Mouse (Mus musculus): ENCODE measurements around the gene Lrrc40.

Gene Lrrc40

DNA sequence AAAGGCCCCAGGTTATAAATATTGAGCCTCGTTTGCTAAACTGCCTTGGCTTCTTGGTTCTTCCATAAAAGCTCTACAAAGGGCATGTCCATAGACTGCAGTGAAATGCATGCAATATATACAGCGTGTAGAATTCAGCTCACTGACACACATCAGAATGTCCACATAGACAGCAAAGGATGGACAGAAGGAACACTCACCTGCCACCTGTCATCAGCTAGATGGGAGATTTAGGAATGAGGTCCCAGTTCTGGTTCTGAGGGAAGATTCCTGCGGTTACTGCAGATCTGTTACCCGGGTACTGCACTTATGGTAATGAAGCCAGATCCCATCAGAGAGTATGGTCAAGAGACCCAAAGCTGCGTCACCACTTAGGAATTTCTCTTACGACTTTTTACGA is 31.5 kb downstream of the Lrrc40 start:
- no peak for TF ChIP-seq GATA4 (IDR thresholded peaks at IDR 0.05; ENCODE audit: insufficient replicate concordance, low read length)

DNA sequence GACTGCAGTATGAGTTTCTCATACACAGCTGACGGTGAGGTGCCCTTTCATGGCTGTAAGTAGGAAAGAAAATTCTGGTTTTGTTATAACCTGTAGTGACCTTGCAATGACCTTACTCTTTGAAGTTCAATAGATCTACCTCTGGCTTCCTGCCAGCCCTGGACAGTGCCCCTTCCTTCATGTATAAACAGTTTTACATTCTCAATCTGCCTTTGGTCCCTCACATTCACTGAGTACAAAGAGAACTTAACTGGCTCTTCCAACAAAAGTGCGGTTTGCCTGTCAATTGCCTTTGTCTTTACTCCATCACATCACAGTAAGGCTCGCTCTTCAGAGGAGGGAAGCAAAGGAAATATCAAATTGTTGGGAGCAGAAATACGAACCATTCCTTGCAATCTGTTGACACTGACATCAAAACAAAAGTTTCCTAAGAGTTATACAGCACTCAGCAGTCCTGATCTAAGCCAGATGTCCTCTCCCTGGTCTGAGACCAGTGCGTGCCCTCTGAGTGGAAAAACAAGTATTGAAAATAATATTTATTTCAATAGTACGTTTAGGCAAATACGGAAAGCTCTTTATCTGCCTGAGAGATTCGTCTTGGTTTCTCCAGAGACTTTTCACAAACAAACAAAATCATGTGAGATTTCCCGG is 32.3 kb downstream of the Lrrc40 start:
- TF ChIP-seq GATA4 (IDR thresholded peaks at IDR 0.05; ENCODE audit: insufficient replicate concordance, low read length) = no peak

DNA sequence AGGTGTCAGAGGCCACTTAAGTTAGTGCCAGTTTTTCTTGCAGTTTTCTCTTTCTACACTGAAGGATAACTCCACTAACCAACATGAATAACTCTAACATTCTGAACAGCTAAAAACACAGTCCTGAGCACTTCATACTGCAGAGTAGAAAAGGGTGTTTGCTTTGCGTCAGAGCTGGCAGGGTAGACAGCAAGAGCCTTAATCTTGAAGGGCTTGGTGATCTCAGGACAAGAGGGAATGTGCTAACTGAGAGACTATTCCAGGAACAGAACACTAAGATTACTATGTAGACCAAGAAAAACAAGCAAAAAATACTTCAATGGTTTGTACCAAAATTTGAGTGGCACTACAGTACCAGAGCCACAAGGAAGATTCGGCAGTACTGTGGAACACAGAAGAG is 38.5 kb downstream of the Lrrc40 start:
- no peak for TF ChIP-seq GATA4 (IDR thresholded peaks at IDR 0.05; ENCODE audit: insufficient replicate concordance, low read length)

DNA sequence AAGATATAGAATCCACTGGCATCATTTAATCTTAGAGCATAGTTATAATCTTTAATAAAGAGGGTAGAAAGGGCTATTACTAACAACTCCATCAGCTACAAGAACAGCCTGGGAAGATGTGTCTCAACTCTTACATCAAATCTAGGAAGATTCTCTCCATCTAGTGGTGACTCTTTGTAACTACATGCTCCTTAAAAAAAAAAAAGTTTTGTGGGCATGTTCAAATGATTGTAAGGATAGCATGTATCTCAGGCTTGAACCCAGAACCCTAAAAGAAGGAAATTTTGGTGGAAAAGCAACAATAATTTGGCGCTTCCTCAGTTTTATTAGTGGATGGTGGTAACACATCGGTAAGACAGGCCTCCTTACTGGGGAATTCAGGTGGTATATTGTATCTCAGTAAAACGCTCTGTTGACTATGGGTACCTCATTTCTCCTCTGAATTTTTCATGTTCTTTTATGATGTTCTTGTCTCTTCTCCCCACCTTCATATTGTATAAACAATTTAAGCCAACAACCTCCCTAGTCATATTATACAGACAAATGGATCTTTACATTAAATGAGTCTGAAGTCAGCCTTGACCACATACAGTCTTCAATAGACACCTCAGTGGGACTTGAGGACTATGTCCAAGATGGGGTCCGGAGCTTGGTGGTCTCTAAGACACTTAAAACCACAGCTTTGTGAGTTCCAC is 40.4 kb downstream of the Lrrc40 start:
- no peak for TF ChIP-seq GATA4 (IDR thresholded peaks at IDR 0.05; ENCODE audit: insufficient replicate concordance, low read length)

DNA sequence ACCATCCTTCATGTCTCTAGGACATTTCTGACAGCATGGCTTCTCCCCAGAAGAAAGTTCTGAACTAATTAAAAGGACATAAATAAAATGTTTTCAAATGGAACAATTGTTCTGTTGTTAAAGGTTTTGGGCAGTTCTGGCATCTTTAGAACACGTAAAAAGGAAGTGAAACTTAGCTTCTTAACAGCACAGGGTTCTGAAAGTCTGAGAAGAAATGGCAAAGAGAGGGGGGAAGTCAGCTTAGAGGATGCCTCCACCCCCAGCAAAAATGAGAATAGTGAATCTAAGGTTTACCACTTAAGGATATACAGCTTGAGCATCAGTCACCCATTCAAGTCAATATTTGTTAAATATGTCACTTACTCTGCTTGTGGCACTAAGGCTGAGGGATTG is 40.9 kb downstream of the Lrrc40 start:
- TF ChIP-seq GATA4 (IDR thresholded peaks at IDR 0.05; ENCODE audit: insufficient replicate concordance, low read length) = no peak

DNA sequence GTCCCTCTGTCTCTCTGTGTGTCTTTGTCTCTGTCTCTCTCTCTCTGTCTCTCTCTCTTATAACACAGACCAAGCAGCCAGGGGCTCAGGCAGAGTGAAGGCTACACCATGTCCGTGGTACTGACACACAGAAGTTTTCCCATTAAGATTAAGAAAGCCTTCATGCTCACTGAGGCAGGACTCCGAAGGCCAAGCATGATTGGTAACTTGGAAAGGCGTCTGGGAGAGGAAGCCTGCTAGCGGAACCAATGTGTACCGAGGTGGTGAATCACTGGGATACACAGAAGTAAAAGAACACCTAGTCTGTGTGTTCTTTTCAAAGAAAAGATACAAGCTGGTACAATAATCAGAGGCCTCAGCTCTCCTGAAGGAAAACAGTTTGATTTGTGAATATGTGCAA is 41.4 kb downstream of the Lrrc40 start:
- TF ChIP-seq GATA4 (IDR thresholded peaks at IDR 0.05; ENCODE audit: insufficient replicate concordance, low read length) = no peak

DNA sequence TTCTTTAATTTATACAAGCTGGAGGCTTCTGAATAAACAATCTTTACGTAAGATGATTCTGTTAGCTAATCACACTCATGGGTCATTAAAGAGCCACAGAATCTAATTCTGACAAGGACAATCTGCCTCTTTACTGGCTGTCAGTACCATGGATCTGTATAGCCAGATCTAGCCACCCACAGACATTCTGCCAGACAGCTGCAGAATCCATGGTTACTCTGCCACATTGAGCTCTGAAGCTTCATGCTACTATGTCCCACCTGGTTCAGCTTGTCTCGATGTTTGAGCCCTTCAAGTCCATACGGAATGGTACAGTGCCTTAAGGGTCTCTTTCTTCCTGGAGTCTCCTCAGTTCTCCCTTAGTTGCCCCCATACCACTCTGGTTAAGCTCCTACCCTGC is 55.1 kb downstream of the Lrrc40 start:
- no peak for TF ChIP-seq GATA4 (IDR thresholded peaks at IDR 0.05; ENCODE audit: insufficient replicate concordance, low read length)

DNA sequence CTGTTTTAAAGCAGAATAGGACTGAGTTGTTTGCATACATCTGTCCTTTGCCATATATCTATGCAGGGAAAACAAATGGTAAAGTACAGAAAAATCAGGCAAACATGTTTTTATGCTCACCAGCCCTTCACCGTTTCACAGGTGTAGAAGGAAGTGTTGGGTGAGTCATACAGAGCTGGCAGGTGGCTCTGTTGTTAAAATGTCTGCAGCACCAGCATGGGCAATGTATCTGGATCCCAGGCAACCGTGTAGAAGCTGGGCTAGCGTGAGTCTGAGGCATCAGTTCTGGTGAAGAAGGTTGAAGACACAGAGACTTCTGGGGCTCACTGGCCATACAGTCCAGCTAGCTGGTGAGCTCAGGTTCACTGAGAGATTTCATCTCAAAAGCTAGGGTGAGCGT is 57.5 kb downstream of the Lrrc40 start:
- no peak for TF ChIP-seq GATA4 (IDR thresholded peaks at IDR 0.05; ENCODE audit: insufficient replicate concordance, low read length)

DNA sequence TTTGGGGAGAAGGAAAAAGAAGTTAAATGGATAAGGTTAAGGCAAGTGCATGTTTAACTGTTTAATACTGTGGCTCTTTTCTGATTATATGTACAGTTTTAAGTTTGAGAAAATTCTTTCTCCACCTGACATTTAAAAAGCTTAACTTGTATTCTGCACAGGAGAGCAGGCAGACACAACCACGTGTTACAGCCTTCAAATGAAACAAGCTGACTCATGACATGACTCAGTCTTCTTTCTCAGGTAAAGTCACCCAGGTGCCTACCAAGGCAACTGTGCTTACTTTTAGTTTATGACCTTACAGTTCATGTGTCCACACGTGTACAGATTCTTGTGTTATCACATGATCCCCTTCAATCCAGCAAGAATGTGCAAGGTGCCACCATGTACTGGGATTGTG is 67.0 kb downstream of the Lrrc40 start:
- TF ChIP-seq GATA4 (IDR thresholded peaks at IDR 0.05; ENCODE audit: insufficient replicate concordance, low read length) = no peak

DNA sequence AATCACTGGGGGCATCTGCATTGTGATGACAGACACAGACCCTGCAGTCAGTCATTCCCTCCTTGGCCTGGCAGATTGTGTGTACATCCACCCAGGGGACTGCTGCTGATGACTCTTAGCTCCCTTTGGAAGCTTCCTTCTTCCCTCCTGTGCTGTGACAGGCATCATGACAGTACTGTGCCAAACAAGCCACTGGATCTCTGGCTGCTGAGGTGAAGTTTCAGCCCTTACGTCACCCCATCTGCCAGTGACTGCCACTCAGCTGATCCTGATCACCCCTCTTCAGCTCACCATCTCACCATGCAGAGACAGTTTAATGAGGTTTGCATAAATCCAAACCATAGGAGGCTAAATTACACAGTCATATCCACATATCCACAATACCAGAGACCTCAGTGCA is 68.8 kb downstream of the Lrrc40 start:
- no peak for TF ChIP-seq GATA4 (IDR thresholded peaks at IDR 0.05; ENCODE audit: insufficient replicate concordance, low read length)

Measured in liver, adult (tissue).